Mouse (Mus musculus): ENCODE results near the gene Rab3d. TPM values are rescaled to one million over a fixed set of nuclear protein-coding genes. Genes with fewer than 3 reads are reported as not detected.
A peak's percentile ranks its signal among the peaks of the same experiment; 100 is the strongest.

Gene Rab3d
- polyA plus RNA-seq (2015; fragmentation: Nextera tagmentation; extraction: Ambion mirVana): 6.6 and 8.4 TPM in 2 replicates

DNA sequence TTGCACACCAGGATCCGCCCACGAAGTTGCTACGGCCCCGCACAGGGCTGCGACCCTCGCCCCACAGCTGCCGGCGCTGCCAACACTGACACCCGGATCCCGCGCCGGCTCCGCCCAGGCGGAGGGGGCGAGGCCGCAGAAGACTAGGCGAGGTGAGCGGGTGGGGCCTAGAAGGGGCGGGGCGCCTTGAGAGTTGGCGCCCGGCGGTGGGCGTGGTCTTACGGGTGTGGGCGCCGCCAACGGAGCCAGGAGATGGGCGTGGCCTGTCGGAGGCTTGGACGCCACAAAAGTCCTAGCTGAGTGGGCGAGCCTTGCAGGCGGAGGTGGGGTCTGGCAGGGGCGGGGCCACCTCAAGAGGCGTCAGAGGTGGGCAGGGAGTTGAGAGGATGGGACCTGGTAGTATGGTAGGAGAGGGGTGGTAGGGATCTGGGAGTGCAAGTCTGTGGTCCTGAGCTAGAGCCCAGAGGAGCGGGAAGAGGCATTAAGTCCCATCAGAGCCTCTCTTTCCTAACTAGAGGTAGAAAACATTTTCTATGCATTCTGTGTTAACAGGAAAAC, at the start of gene Rab3d:
Gene Rab3d, minus strand, starts transcription at position 158 of the 558 bp plus-strand sequence.
- Histone ChIP-seq H3K9ac (peak within 1 kb of the TSS; percentile 82), H3K4me1 (replicated peaks) (peaks cover 27% of the 10 kb centered on the region), H3K9me3 (replicated peaks) (no peaks in the 10 kb centered on the region), H3K27ac (peak within 1 kb of the TSS; percentile 34; the same call in 1 of the 2 replicates), H3K27me3 (peaks cover 27% of the 10 kb centered on the region), H3K4me2 (peak within 1 kb of the TSS; percentile 100), H3K36me3 (0 out of 2 replicates have a peak, but pooled peaks cover 11% of the 10 kb centered on the region), H3K4me3 (replicated peaks) (peak within 1 kb of the TSS; percentile 72)
- peak; percentile 95 for DNase-seq
- WGBS (ENCODE audit: insufficient replicate concordance): 0% methylated on average over 36 of the region's 36 CpGs
- peak; percentile 92 for ATAC-seq (ENCODE audit: low read depth)

DNA sequence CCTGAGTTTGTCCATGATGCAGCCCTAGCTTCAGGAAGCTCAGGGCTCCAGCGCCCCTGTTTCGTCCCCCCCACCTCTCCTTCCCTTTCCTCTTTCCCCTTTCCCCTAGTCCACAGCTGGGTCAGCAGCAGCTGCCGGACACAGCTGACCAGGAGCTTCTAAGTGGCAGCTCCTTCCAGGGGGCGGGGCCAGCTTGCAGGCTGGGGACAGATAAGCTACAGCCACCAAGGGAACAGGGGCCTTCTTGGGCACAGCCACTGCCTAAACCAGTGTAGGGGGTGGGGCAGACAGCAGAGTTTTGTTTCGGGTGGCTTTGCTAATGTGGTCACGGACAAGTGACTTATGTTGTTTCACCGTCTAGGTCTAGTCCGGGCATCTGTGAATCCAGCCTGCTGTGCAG, 45.4 kb upstream of the Rab3d start, which contains the start of gene Epor:
Gene Epor, minus strand, starts transcription at position 90 of the 400 bp plus-strand sequence.
- 0 out of 2 replicates have a peak, but pooled peaks cover 6% of the 10 kb centered on the region for H3K27me3 ChIP-seq
- peak within 1 kb of the TSS; percentile 99 for H3K27ac ChIP-seq
- H3K36me3 ChIP-seq: peaks cover 37% of the 10 kb centered on the region
- H3K4me3 ChIP-seq (replicated peaks): peak within 1 kb of the TSS; percentile 85
- H3K9ac ChIP-seq: peak within 1 kb of the TSS; percentile 98
- 2% methylated on average over 8 of the region's 8 CpGs for WGBS (ENCODE audit: insufficient replicate concordance)
- ATAC-seq (ENCODE audit: low read depth) (peak; percentile 72), DNase-seq (peak; percentile 88)
- no peaks in the 10 kb centered on the region for H3K9me3 ChIP-seq (replicated peaks)
- peak within 1 kb of the TSS; percentile 84 for H3K4me2 ChIP-seq
- H3K4me1 ChIP-seq (replicated peaks): peaks cover 45% of the 10 kb centered on the region

DNA sequence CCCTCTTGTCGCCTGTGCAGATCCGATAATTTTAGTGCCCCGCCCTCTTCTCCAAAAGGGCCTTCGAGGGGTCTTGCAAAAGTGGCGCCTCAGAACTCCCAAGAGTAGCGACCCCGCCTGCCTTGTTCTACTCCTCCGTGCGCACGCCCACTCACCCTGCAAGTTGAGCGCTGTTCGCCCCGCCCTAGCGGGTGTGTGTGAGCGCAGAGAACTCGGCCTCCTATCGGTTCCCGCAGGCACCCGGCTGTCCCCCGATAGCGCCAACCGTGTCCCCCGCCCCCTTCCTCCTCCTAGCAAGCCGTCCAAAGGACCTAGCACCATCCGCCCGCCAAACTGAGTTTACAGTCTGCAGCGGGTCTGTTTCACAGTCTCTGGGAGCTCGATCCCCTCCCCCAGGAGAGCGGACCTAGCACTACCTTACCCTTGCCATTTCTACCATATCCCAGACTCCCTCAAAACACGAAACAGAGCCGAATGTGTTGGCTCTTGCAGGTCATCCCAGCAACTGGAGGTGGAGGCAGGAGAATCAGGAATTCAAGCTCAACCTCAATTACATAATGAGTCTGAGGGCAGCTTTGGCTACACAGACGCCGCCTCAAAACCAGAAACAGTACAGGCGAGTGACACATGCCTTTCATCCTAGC, 44.5 kb upstream of the Rab3d start:
- Histone ChIP-seq H3K27ac (peak overlapping the region; percentile 99), H3K4me2 (peak overlapping the region; percentile 84), H3K4me3 (replicated peaks) (peak overlapping the region; percentile 85), H3K4me1 (replicated peaks) (peaks cover 52% of the 10 kb centered on the region), H3K36me3 (peaks cover 45% of the 10 kb centered on the region), H3K9me3 (replicated peaks) (no peaks in the 10 kb centered on the region), H3K27me3 (0 out of 2 replicates have a peak, but pooled peaks cover 6% of the 10 kb centered on the region), H3K9ac (peak overlapping the region; percentile 98)
- DNase-seq: peak; percentile 99
- ATAC-seq (ENCODE audit: low read depth): peak; percentile 92
- WGBS (ENCODE audit: insufficient replicate concordance): 2% methylated on average over 34 of the region's 34 CpGs

DNA sequence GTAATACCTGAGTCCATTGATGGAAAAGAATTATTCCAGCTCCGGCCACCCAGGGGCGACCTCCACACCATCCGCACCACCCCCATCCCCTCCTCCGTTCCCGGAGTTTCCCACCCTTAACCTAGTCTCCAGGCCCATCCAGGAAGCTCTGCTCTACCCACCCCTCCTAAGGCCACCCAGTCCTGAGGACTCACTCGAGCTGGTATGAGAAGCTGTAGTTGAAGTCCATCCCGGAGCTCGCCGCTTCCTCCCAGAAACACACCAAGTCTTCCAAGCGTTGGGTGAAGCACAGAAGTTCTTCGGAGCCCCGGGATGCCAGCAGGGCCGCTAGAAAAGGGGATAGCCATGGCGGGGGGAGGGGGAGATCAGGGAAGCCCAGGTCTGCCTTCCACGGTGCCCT, 44.0 kb upstream of the Rab3d start:
- Histone ChIP-seq H3K9ac (peak overlapping the region; percentile 98), H3K9me3 (replicated peaks) (no peaks in the 10 kb centered on the region), H3K4me2 (peak overlapping the region; percentile 84), H3K27ac (peak overlapping the region; percentile 99), H3K27me3 (0 out of 2 replicates have a peak, but pooled peaks cover 6% of the 10 kb centered on the region), H3K4me1 (replicated peaks) (peaks cover 57% of the 10 kb centered on the region), H3K36me3 (peaks cover 49% of the 10 kb centered on the region), H3K4me3 (replicated peaks) (peak overlapping the region; percentile 85)
- DNase-seq (no peak), ATAC-seq (ENCODE audit: low read depth) (peak; percentile 4; the same call in 1 of the 2 replicates)
- WGBS (ENCODE audit: insufficient replicate concordance): under 1% methylated on average over 15 of the region's 15 CpGs

DNA sequence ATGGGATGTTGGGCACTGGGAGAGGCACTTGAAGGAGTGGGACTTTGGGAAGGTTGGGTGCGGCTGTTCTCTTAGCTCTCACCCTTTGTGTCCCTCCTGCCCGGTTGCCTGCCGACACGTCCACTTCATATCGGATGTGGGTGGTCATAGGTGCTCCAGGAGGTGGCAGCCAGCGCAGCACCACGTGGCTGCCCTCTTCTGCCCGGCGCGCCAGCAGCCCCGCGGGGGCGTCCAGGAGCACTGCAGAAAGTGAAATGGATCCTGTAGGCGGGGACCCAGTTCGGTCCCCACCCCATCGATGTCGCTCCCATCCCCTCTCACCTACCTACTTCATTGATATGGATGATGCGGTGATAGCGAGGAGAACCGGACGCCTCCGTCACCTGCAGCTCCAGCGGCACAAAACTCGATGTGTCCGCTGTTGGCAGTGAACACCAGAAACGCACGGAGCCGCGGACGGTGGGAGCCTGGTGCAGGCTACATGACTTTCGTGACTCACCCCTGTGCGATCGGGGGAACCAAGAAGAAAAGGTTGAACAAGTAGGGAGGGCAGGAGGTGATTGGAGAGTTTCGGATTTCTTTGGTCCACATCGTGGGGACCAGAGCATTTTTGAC, 43.5 kb upstream of the Rab3d start:
- peak overlapping the region; percentile 85 for H3K4me3 ChIP-seq (replicated peaks)
- H3K27ac ChIP-seq: peak overlapping the region; percentile 99
- peaks cover 62% of the 10 kb centered on the region for H3K4me1 ChIP-seq (replicated peaks)
- peak overlapping the region; percentile 98 for H3K9ac ChIP-seq
- 0 out of 2 replicates have a peak, but pooled peaks cover 6% of the 10 kb centered on the region for H3K27me3 ChIP-seq
- ATAC-seq (ENCODE audit: low read depth) (peak; percentile 2; the same call in 1 of the 2 replicates), DNase-seq (peak; percentile 54)
- no peaks in the 10 kb centered on the region for H3K9me3 ChIP-seq (replicated peaks)
- WGBS (ENCODE audit: insufficient replicate concordance): 2% methylated on average over 35 of the region's 35 CpGs
- peak overlapping the region; percentile 84 for H3K4me2 ChIP-seq
- peaks cover 49% of the 10 kb centered on the region for H3K36me3 ChIP-seq

DNA sequence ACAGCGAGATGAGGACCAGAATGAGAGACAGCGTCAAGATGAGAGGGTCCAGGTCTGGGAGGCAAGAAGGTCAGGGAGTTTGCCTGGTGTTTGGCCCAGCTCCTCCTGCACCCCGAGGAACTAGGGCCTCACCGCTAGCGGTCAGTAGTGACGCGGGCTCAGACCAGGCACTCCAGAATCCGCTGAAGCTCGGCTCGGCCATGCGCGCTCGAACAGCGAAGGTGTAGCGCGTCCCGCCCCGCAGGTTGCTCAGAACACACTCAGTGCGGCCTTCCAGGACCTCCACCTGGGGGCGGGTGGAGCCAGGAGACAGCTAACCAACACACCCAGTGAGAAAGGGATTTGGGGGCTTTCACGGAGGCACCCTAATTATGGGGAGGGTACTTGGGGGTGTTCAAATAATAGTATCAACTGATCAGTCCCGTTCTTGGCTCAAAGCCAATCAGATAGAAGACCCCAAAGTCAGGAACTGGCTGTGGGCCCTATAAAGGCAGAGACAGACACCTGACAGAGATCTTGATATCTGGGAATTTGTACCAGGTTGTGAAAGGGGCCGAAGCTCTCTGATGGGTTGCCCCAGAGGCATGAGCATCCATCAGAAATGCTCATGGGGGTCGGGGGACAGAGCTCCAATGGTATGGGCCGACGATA, 42.7 kb upstream of the Rab3d start:
- H3K27ac ChIP-seq: peak overlapping the region; percentile 99
- no peak for DNase-seq
- ATAC-seq (ENCODE audit: low read depth): no peak
- H3K27me3 ChIP-seq: 0 out of 2 replicates have a peak, but pooled peaks cover 6% of the 10 kb centered on the region
- peak overlapping the region; percentile 98 for H3K9ac ChIP-seq
- 39% methylated on average over 26 of the region's 26 CpGs for WGBS (ENCODE audit: insufficient replicate concordance)
- peaks cover 49% of the 10 kb centered on the region for H3K36me3 ChIP-seq
- peak overlapping the region; percentile 85 for H3K4me3 ChIP-seq (replicated peaks)
- peaks cover 66% of the 10 kb centered on the region for H3K4me1 ChIP-seq (replicated peaks)
- H3K9me3 ChIP-seq (replicated peaks): no peaks in the 10 kb centered on the region
- peak overlapping the region; percentile 84 for H3K4me2 ChIP-seq

DNA sequence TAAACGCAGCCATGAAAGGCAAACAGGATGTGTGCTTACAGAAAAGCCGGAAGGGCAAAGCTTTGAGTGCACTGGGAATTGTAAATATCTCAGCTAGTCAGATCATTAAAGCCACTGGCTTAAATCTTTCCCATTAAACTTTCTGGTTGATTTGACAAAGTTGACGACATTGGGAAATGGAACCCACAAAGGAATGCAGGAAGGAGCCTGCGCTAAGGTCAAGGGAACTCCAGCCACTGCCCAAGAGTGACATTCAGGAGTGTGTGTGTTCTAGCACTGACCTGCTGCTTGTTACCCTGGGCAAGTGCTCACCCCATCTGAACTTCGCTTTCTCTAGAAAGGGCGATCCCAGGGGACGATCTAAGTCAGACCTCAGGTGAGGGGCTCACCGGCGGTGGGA, 42.1 kb upstream of the Rab3d start:
- Histone ChIP-seq H3K4me1 (replicated peaks) (peaks cover 67% of the 10 kb centered on the region), H3K27me3 (0 out of 2 replicates have a peak, but pooled peaks cover 6% of the 10 kb centered on the region), H3K27ac (peak overlapping the region; percentile 99), H3K4me3 (replicated peaks) (peak overlapping the region; percentile 85), H3K9me3 (replicated peaks) (no peaks in the 10 kb centered on the region), H3K36me3 (peaks cover 49% of the 10 kb centered on the region), H3K4me2 (peak overlapping the region; percentile 84), H3K9ac (peak overlapping the region; percentile 98)
- 68% methylated on average over 9 of the region's 9 CpGs for WGBS (ENCODE audit: insufficient replicate concordance)
- ATAC-seq (ENCODE audit: low read depth) (no peak), DNase-seq (no peak)

DNA sequence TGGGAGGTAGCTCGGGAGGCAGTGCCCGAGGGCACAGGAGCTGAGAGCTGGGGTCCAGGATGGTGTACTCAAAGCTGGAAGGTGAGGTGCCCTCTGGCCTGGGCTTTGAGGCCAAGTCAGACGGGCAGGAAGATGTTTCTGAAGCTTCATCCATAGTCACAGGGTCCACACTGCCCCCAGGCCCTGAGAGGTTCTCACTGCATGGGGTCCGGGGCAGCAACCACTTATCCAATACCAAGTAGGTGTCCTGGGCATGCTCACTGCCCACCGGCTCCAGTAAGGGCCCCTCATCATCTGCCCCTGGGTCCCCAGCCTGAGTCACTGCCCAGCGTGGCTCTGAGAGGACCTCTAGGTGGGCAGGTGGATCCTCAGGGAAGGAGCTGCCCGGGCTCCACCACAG, 41.3 kb upstream of the Rab3d start:
- Histone ChIP-seq H3K4me3 (replicated peaks) (peak overlapping the region; percentile 85), H3K36me3 (peaks cover 49% of the 10 kb centered on the region), H3K9ac (peak overlapping the region; percentile 98), H3K27ac (peak overlapping the region; percentile 99), H3K27me3 (0 out of 2 replicates have a peak, but pooled peaks cover 6% of the 10 kb centered on the region), H3K4me1 (replicated peaks) (peaks cover 69% of the 10 kb centered on the region), H3K4me2 (peak overlapping the region; percentile 84), H3K9me3 (replicated peaks) (no peaks in the 10 kb centered on the region)
- 85% methylated on average over 7 of the region's 7 CpGs for WGBS (ENCODE audit: insufficient replicate concordance)
- ATAC-seq (ENCODE audit: low read depth) (no peak), DNase-seq (no peak)

DNA sequence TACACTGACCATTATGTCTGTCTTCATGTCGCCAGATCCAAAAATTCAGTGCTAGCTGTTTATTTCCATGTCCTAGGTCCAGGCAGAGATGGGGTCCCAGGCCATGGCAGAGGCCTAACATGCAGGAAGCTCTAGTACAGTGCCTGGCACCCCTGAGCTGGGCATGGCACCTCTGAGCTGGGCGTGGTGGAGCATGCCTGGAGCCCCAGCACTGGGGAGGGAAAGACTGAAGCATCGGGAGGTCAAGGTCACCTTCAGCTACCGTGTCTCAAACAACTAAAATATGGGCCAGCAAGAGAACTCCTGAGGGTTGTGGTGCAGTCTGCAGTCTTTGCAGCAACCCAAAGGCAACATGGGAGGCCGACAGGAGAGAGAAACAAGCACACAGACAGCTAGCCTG, 40.4 kb upstream of the Rab3d start:
- Histone ChIP-seq H3K9ac (peak overlapping the region; percentile 98), H3K27me3 (0 out of 2 replicates have a peak, but pooled peaks cover 6% of the 10 kb centered on the region), H3K36me3 (peaks cover 49% of the 10 kb centered on the region), H3K4me3 (replicated peaks) (0 out of 2 replicates have a peak overlapping the region, but pooled peaks have one; percentile 85), H3K27ac (peak overlapping the region; percentile 99), H3K4me1 (replicated peaks) (peaks cover 62% of the 10 kb centered on the region), H3K4me2 (peak overlapping the region; percentile 84; the same call in 1 of the 2 replicates), H3K9me3 (replicated peaks) (no peaks in the 10 kb centered on the region)
- WGBS (ENCODE audit: insufficient replicate concordance): 82% methylated on average over 5 of the region's 5 CpGs
- ATAC-seq (ENCODE audit: low read depth): no peak
- no peak for DNase-seq

DNA sequence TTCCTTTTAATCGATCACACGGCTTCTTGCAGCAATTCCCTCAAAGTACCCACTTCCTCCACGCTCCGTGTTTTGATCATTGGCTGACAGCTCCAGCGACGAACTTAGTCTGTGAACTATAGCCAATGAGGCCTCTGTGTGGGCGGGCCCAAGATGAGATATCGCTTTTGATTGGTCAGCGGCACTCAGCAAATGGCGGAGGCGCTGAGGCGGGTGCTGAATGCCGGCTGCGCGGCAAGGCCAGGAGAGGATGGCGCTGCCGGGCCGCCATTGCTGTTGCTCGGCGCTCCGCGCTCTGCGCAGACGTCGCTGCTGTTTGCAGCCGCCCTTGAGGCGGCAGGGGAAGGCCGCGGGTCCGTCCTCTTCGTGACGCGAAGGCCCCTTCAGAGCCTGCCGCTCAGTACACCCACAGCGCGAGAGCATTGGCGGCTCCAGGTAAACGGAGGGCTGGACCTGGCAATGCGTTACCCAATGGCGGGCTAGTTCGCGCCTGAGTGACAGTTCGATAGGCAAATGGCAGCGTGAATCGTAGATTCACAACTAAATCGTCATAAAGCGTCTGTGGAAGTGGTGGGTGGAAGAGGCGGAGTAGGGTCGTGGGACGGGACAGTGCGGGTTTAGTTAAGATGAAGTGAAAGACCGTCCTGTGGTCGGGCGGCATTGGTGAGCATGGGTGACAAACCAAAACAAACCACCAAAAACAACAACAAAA, 37.7 kb upstream of the Rab3d start, which contains the start of gene Swsap1:
Gene Swsap1, plus strand, starts transcription at position 186 of the 712 bp plus-strand sequence.
- DNase-seq (peak; percentile 97), ATAC-seq (ENCODE audit: low read depth) (peak; percentile 93)
- Histone ChIP-seq H3K9ac (peak within 1 kb of the TSS; percentile 76), H3K27me3 (no peaks in the 10 kb centered on the region), H3K4me2 (peak within 1 kb of the TSS; percentile 76), H3K4me1 (replicated peaks) (peaks cover 52% of the 10 kb centered on the region), H3K27ac (peak within 1 kb of the TSS; percentile 99), H3K9me3 (replicated peaks) (no peaks in the 10 kb centered on the region), H3K4me3 (replicated peaks) (peak within 1 kb of the TSS; percentile 73), H3K36me3 (peaks cover 36% of the 10 kb centered on the region)
- under 1% methylated on average over 54 of the region's 54 CpGs for WGBS (ENCODE audit: insufficient replicate concordance)

Measured in liver, embryonic 13.5 days (tissue).